Mouse (Mus musculus): ENCODE results near the gene Slx1b.
"Not testable (repeated sequence)": the region's sequence is repeated elsewhere in the genome, so short reads cannot be mapped to it uniquely, and the experiment has no call there.

Gene Slx1b

GRCm38 (mm10) chr7:126676631-126677220 is 18.9 kb downstream of the Slx1b start:
- DNase-seq (ENCODE audit: low read depth in 1 of 2, low spot score in 2 of 2), result no peak

- DNase-seq (ENCODE audit: low read depth in 1 of 2, low spot score in 2 of 2), result no peak
These were observed 19.4 kb downstream of the Slx1b start, which contains the start of gene Sult1a1 for GRCm38 (mm10) chr7:126676207-126676606. Sult1a1 (minus strand) TSS chr7:126676432.

GRCm38 (mm10) chr7:126675104-126675503 is 20.5 kb downstream of the Slx1b start:
- no peak for DNase-seq (ENCODE audit: low read depth in 1 of 2, low spot score in 2 of 2)

- DNase-seq (ENCODE audit: low read depth in 1 of 2, low spot score in 2 of 2), result no peak
These were observed 23.5 kb downstream of the Slx1b start for GRCm38 (mm10) chr7:126672111-126672510.

GRCm38 (mm10) chr7:126670152-126670551 is 25.4 kb downstream of the Slx1b start:
- no peak for DNase-seq (ENCODE audit: low read depth in 1 of 2, low spot score in 2 of 2)

- DNase-seq (ENCODE audit: low read depth in 1 of 2, low spot score in 2 of 2), result no peak
These were observed 27.1 kb downstream of the Slx1b start for GRCm38 (mm10) chr7:126668452-126668851.

- DNase-seq (ENCODE audit: low read depth in 1 of 2, low spot score in 2 of 2), result no peak
These were observed 28.0 kb downstream of the Slx1b start for GRCm38 (mm10) chr7:126667495-126668090.

- DNase-seq (ENCODE audit: low read depth in 1 of 2, low spot score in 2 of 2), result no peak
These were observed 30.3 kb downstream of the Slx1b start for GRCm38 (mm10) chr7:126665269-126665668.

GRCm38 (mm10) chr7:126663646-126664045 is 31.9 kb downstream of the Slx1b start:
- no peak for DNase-seq (ENCODE audit: low read depth in 1 of 2, low spot score in 2 of 2)

GRCm38 (mm10) chr7:126659771-126660170 is 35.8 kb downstream of the Slx1b start:
- no peak for DNase-seq (ENCODE audit: low read depth in 1 of 2, low spot score in 2 of 2)

- no peak for DNase-seq (ENCODE audit: low read depth in 1 of 2, low spot score in 2 of 2)
These were observed 38.1 kb downstream of the Slx1b start for GRCm38 (mm10) chr7:126657522-126657921.

GRCm38 (mm10) chr7:126655695-126656094 is 39.9 kb downstream of the Slx1b start:
- no peak for DNase-seq (ENCODE audit: low read depth in 1 of 2, low spot score in 2 of 2)

GRCm38 (mm10) chr7:126653991-126654390 is 41.6 kb downstream of the Slx1b start:
- no peak for DNase-seq (ENCODE audit: low read depth in 1 of 2, low spot score in 2 of 2)

GRCm38 (mm10) chr7:126650852-126651251 is 44.7 kb downstream of the Slx1b start:
- no peak for DNase-seq (ENCODE audit: low read depth in 1 of 2, low spot score in 2 of 2)

- peak; percentile 71 to 83 for DNase-seq (ENCODE audit: low read depth in 1 of 2, low spot score in 2 of 2)
These were observed 46.1 kb downstream of the Slx1b start, which contains the start of gene Sgf29 for GRCm38 (mm10) chr7:126649231-126650051. Sgf29 (plus strand) TSS chr7:126649309.

- DNase-seq (ENCODE audit: low read depth in 1 of 2, low spot score in 2 of 2), result no peak
These were observed 47.1 kb downstream of the Slx1b start for GRCm38 (mm10) chr7:126648486-126648885.

GRCm38 (mm10) chr7:126645708-126646107 is 49.9 kb downstream of the Slx1b start:
- DNase-seq (ENCODE audit: low read depth in 1 of 2, low spot score in 2 of 2), result no peak

GRCm38 (mm10) chr7:126644914-126645313 is 50.7 kb downstream of the Slx1b start:
- DNase-seq (ENCODE audit: low read depth in 1 of 2, low spot score in 2 of 2), result no peak

- no peak for DNase-seq (ENCODE audit: low read depth in 1 of 2, low spot score in 2 of 2)
These were observed 51.2 kb downstream of the Slx1b start for GRCm38 (mm10) chr7:126644345-126644744.

- not testable (repeated sequence) for DNase-seq (ENCODE audit: low read depth in 1 of 2, low spot score in 2 of 2)
These were observed 52.4 kb downstream of the Slx1b start for GRCm38 (mm10) chr7:126643244-126643617.

GRCm38 (mm10) chr7:126642545-126643243 is 52.9 kb downstream of the Slx1b start:
- no peak for DNase-seq (ENCODE audit: low read depth in 1 of 2, low spot score in 2 of 2)
